Mouse (Mus musculus): ENCODE results near the gene Foxa3.

GRCm38 (mm10) chr7:19012882-19013281 is 10.5 kb downstream of the Foxa3 start:
- no peak for TF ChIP-seq GATA1 (IDR thresholded peaks at IDR 0.05; ENCODE audit: low read length)
- no peak for TF ChIP-seq TAL1 (IDR thresholded peaks at IDR 0.05; ENCODE audit: low read length)

Measured in erythroblast, embryonic 14.5 days (primary cell).